Mouse (Mus musculus) testis, adult 2 months (tissue): ENCODE results near the gene Gm5134.

Experiments used
- CTCF ChIP-seq: fragments of 200-500 bp; IDR thresholded peaks from 2 replicates; pipeline ENCODE4 v1.5.1; 2012; ENCODE audit warnings: low read depth, mild to moderate bottlenecking, inconsistent platforms, low read length, moderate library complexity; ENCODE audit not compliant: control insufficient read depth, insufficient read depth, insufficient replicate concordance
- POLR2A ChIP-seq: fragments of 200-500 bp; IDR thresholded peaks from 2 replicates; pipeline ENCODE4 v1.6.1; 2012; ENCODE audit warnings: low read depth, mild to moderate bottlenecking, inconsistent platforms, low read length, moderate library complexity; ENCODE audit not compliant: control insufficient read depth

GRCm38 (mm10) chr10:75915557-75915956, 38.8 kb upstream of the Gm5134 start:
- TF ChIP-seq POLR2A (no peak), CTCF (no peak)
